Mouse (Mus musculus) intestine, embryonic 15.5 days (tissue): Measurements from ENCODE around the gene Pkmyt1. TPM values are rescaled to one million over a fixed set of nuclear protein-coding genes. Genes with fewer than 3 reads are reported as not detected.
"Not testable (repeated sequence)": the region's sequence is repeated elsewhere in the genome, so short reads cannot be mapped to it uniquely, and the experiment has no call there.

Source experiments
- ATAC-seq: fragments of 200-750 bp; cut with Nextera tagmentation; 2 replicates; pipeline ENCODE4 v1.8.0; 2017; ENCODE audit warnings: moderate TSS enrichment, moderate library complexity
- H3K27ac ChIP-seq: fragments of 300-500 bp; sonication (generic); 2 replicates; pipeline ENCODE4 v1.5.1; 2015; ENCODE audit warnings: mild to moderate bottlenecking, inconsistent platforms
- H3K27me3 ChIP-seq: fragments of 300-500 bp; sonication (generic); replicated peaks from 2 replicates; pipeline ENCODE4 v1.6.1; 2015; ENCODE audit warnings: inconsistent platforms
- H3K36me3 ChIP-seq: fragments of 300-500 bp; sonication (generic); 2 replicates; pipeline ENCODE4 v1.6.1; 2015; ENCODE audit warnings: inconsistent platforms
- H3K4me1 ChIP-seq: fragments of 300-500 bp; sonication (generic); replicated peaks from 2 replicates; pipeline ENCODE4 v1.6.1; 2015; ENCODE audit warnings: inconsistent platforms
- H3K4me2 ChIP-seq: fragments of 300-500 bp; sonication (generic); replicated peaks from 2 replicates; pipeline ENCODE4 v1.6.1; 2015; ENCODE audit warnings: mild to moderate bottlenecking, inconsistent platforms
- H3K4me3 ChIP-seq: fragments of 300-500 bp; sonication (generic); replicated peaks from 2 replicates; pipeline ENCODE4 v1.5.1; 2015; ENCODE audit warnings: inconsistent platforms
- H3K9ac ChIP-seq: fragments of 300-500 bp; sonication (generic); 2 replicates; pipeline ENCODE4 v1.6.1; 2015; ENCODE audit warnings: inconsistent platforms
- H3K9me3 ChIP-seq: fragments of 300-500 bp; sonication (generic); 2 replicates; pipeline ENCODE4 v1.6.1; 2016; ENCODE audit warnings: inconsistent platforms
- WGBS: fragments of 180-500 bp; shearing (Covaris S2); methylation state at CpG from one replicate; pipeline ENCODE4 v1.1.7; 2015; 5-methylcytosine and 5-hydroxymethylcytosine counted together
- polyA plus RNA-seq: library from polyadenylated mRNA; unstranded; fragments of >200 nt; fragmentation: Nextera tagmentation; extraction: Ambion mirVana; gene quantifications from 2 replicates; pipeline ENCODE4 v1.2.1, GENCODE M21; 2015

The Pkmyt1 gene
- polyA plus RNA-seq, 1 experiment from 2014 or later: 42.3 TPM

DNA sequence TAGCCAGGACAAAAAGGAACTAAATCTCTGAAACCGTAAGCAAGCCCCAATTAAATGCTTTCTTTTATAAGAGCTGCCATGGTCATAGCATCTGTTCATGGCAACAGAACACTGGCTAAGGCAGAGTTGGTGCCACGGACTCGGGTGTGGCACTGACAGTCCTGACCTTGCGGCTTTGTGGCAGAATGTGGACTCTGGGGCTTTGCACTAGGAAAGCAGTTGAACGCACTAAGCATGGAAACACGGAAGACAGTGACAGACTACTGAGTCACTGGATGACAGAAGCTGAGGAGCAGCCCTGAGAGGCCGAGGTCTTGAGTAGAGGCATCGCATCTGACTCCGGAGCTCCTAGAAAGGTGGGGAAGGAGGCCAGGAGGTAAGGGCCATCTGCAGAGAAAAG is 31.4 kb downstream of the Pkmyt1 start:
- Histone ChIP-seq H3K9me3 (no peaks in the 10 kb centered on the region), H3K4me3 (no peak overlapping the region), H3K9ac (no peak overlapping the region), H3K36me3 (peaks cover 42% of the 10 kb centered on the region), H3K4me1 (no peaks in the 10 kb centered on the region), H3K27me3 (no peaks in the 10 kb centered on the region), H3K4me2 (no peak overlapping the region), H3K27ac (no peak overlapping the region)
- no peak for ATAC-seq
- WGBS: 92% methylated on average over 9 of the region's 9 CpGs

DNA sequence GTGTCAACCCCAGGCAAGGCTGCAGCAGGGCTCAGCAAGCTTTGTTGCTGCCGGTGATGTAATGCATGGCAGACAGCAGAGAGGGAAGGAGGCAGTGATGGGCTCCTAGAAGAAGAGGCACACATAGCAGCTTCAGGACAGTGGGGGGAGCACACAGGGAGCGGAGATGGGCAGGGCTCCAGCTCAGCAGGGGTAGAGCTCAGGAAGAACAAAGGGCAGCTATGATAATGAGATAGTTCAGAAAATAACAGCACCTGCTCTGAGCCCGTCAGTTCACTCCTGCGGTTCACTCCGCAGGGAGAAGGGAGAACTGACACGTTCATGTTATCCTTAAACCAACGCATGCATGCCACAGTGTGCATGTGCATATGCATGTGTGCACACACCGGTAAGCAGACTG is 32.7 kb downstream of the Pkmyt1 start:
- H3K4me3 ChIP-seq: no peak overlapping the region
- H3K27ac ChIP-seq: no peak overlapping the region
- 0 out of 2 replicates have a peak, but pooled peaks cover 4% of the 10 kb centered on the region for H3K4me1 ChIP-seq
- H3K4me2 ChIP-seq: no peak overlapping the region
- no peak overlapping the region for H3K9ac ChIP-seq
- ATAC-seq: no peak
- no peaks in the 10 kb centered on the region for H3K27me3 ChIP-seq
- H3K36me3 ChIP-seq: peaks cover 32% of the 10 kb centered on the region
- no peaks in the 10 kb centered on the region for H3K9me3 ChIP-seq
- 89% methylated on average over 8 of the region's 8 CpGs for WGBS

DNA sequence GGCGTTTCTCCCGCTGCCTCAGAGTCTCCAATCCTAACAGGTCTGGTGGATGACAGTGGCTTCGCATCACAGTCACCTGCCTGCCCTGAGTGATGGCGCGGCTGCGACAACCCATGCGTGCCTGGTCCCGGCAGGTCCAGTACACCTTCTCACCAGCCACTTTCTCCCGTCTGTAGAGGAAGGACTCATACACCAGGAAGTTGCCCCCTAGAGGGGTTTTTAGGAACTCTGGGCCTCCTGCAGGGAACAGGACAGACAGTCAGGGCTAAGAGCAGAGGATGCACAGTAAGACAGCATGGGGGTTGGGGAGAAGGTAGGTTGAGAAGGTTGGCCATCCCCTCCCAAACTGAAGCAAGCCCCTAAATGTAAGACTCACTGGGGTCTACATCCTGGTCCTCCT is 34.1 kb downstream of the Pkmyt1 start:
- ATAC-seq: no peak
- Histone ChIP-seq H3K9me3 (no peaks in the 10 kb centered on the region), H3K4me2 (no peak overlapping the region), H3K9ac (no peak overlapping the region), H3K27me3 (no peaks in the 10 kb centered on the region), H3K4me1 (0 out of 2 replicates have a peak, but pooled peaks cover 4% of the 10 kb centered on the region), H3K4me3 (no peak overlapping the region), H3K36me3 (peaks cover 32% of the 10 kb centered on the region), H3K27ac (no peak overlapping the region)
- WGBS: 92% methylated on average over 9 of the region's 9 CpGs

DNA sequence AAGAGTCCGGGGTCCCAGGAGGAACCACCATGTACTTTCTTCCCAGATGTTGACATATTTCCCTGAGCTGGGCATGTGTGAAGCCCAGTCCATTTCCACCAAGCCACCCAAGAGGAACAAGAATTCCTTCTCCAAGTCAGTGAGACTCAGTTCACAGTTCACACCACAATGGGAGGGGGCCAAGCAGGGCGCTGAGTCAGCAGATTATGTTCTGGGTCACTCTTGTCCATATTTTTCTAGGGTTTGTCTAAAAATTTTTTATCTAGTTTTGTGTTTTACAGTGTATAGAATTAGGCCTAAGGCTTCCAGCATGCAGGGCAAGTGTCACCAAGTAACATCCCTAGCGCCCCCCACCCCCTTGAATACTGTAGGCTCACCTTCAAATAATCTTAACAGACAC is 35.0 kb downstream of the Pkmyt1 start:
- WGBS: 96% methylated on average over 3 of the region's 3 CpGs
- peaks cover 24% of the 10 kb centered on the region for H3K36me3 ChIP-seq
- H3K9ac ChIP-seq: no peak overlapping the region
- no peak overlapping the region for H3K27ac ChIP-seq
- no peaks in the 10 kb centered on the region for H3K27me3 ChIP-seq
- ATAC-seq: no peak
- H3K4me2 ChIP-seq: no peak overlapping the region
- no peak overlapping the region for H3K4me3 ChIP-seq
- no peaks in the 10 kb centered on the region for H3K9me3 ChIP-seq
- 0 out of 2 replicates have a peak, but pooled peaks cover 4% of the 10 kb centered on the region for H3K4me1 ChIP-seq

DNA sequence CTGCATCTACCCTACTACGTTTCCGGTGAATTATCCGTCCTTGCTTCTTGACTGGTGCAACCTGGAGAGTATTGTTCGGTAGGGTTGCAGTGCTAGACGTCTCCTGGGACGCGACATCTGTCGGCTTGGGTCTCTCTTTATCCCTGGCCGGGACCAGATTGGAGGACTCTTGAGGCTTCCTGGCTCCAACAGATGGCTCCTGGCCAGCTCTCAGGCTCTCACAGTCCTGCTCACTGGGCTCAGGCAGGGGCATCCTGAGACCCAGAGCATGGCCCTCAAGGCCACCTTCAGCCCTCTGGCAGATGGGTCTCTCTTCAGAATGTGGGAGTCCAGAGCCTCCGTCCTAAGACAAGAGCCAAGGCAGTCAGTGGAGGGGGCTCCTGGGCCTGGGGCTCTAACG is 36.8 kb downstream of the Pkmyt1 start:
- H3K4me3 ChIP-seq: no peak overlapping the region
- no peak for ATAC-seq

DNA sequence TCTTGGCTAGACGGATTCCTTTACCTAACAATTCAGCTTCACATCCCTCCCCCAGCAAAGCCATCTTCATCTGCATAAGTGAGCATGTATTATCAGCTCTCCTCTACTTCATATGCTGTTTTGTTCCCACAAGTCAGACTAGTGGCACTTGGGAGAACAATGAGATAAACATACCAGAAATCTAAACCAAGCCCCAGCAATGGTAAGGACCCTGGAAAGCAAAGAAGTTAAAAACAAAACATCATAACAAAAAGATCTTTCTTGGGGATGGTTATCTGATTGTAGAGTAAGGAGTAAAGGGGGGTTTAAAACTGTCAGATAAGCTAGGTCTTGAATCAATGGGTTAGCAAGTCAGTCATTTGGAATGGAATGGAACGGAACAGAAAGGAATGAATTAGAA is 44.4 kb downstream of the Pkmyt1 start:
- Histone ChIP-seq H3K4me1 (0 out of 2 replicates have a peak, but pooled peaks cover 3% of the 10 kb centered on the region), H3K27me3 (no peaks in the 10 kb centered on the region), H3K4me2 (peak overlapping the region; percentile 77), H3K9ac (peak overlapping the region; percentile 94; the same call in 1 of the 2 replicates), H3K4me3 (peak overlapping the region; percentile 91), H3K27ac (no peak overlapping the region), H3K36me3 (no peaks in the 10 kb centered on the region), H3K9me3 (no peaks in the 10 kb centered on the region)
- WGBS: 35% methylated on average over 2 of the region's 2 CpGs
- ATAC-seq: no peak

More for the DNA sequence above, 36.8 kb downstream of the Pkmyt1 start:
- Histone ChIP-seq H3K4me1 (0 out of 2 replicates have a peak, but pooled peaks cover 4% of the 10 kb centered on the region), H3K36me3 (peaks cover 17% of the 10 kb centered on the region), H3K9ac (no peak overlapping the region), H3K27ac (no peak overlapping the region), H3K4me2 (no peak overlapping the region), H3K9me3 (no peaks in the 10 kb centered on the region), H3K27me3 (no peaks in the 10 kb centered on the region)
- 94% methylated on average over 11 of the region's 11 CpGs for WGBS

DNA sequence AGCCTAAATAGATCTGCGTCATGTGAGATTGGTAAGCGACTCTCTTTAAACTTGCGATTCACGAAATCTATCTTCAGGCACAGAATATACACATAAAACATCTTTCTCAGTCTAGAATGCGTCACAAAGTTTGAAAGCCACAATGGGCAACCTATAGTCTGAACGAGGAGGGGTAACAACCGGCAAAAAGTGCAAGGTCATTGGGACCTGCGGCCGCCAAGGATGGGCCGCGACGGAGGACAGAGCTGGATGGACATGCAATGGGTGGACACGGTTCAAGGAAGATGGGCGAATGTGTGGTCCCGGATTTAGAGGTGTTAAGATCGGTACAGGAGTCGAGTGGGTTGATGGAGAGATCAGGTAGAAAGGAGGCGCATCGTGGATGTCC is 44.8 kb downstream of the Pkmyt1 start:
- peak overlapping the region; percentile 94 for H3K9ac ChIP-seq
- H3K9me3 ChIP-seq: no peaks in the 10 kb centered on the region
- WGBS: under 1% methylated on average over 19 of the region's 19 CpGs
- H3K4me3 ChIP-seq: peak overlapping the region; percentile 91
- H3K36me3 ChIP-seq: no peaks in the 10 kb centered on the region
- peak overlapping the region; percentile 77 for H3K4me2 ChIP-seq
- peak overlapping the region; percentile 59 for H3K27ac ChIP-seq
- H3K4me1 ChIP-seq: 0 out of 2 replicates have a peak, but pooled peaks cover 3% of the 10 kb centered on the region
- H3K27me3 ChIP-seq: no peaks in the 10 kb centered on the region
- no peak for ATAC-seq

DNA sequence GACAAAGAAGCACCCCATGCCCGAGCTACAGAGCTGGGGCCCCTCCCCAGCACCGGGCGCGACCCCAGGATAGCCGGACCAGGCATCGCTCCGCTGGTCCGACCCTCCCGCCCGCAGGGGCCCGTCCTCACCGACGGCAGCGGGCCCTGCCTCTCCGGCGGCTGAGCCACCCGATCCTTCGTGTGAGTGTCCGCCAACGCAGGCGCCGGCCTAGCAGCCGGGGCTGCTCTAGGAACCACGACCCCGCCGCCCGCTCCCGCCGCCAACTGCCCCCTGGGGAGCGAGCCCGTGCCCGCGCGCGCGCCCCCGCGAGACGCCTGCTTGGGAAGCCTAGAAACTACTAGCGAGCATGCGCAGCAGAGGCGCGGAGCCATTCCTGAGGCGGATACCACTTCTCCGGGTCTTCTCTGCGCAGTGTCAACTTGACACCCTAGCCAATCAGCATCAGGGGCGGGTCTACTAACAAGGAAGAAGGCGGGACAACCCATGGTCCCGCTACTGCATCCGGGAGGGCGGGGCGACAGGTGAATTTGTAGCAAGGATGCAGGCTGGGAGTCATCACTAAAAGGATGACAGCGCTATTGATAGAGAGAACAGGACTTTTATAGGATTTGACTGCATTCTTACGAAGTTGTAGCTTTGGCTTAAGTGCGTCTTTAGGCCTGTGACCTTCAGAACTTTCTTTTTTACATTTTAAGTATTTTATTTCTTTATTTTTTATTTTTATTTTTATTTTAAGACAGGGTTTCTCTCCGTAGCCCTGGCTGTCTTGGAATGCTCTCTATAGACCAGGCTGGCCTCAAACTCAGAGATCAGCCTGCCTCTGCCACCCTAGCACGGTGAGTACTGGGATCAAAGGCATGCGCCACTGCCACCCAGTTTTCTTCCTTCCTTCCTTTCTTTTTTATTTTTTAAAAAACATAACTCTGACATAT is 45.4 kb downstream of the Pkmyt1 start, which contains the start of gene Flywch1:
TSS of gene Flywch1 (minus strand) at position 319 of the 935 bp plus-strand sequence.
- Histone ChIP-seq H3K36me3 (no peaks in the 10 kb centered on the region), H3K4me3 (peak within 1 kb of the TSS; percentile 91), H3K4me1 (0 out of 2 replicates have a peak, but pooled peaks cover 3% of the 10 kb centered on the region), H3K27me3 (no peaks in the 10 kb centered on the region), H3K9ac (peak within 1 kb of the TSS; percentile 94), H3K9me3 (no peaks in the 10 kb centered on the region), H3K4me2 (peak within 1 kb of the TSS; percentile 77), H3K27ac (peak within 1 kb of the TSS; percentile 59)
- ATAC-seq: peak; percentile 98
- 3% methylated on average over 55 of the region's 58 CpGs for WGBS

DNA sequence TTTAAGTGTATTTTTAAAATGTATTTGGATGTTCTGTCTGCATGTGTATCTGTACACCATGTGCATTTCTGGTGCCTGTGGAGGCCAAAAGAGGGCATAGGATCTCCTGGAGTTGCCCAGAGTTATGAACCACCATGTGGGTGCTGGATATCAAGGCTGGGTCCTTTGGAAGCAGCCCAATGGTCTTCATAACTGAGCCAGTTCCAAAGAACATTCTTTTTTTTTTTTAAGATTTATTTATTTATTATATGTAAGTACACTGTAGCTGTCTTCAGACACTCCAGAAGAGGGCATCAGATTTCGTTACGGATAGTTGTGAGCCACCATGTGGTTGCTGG is 46.1 kb downstream of the Pkmyt1 start:
- not testable (repeated sequence) for H3K36me3 ChIP-seq, ATAC-seq, H3K27me3 ChIP-seq, H3K4me2 ChIP-seq, H3K9me3 ChIP-seq, H3K27ac ChIP-seq, H3K4me3 ChIP-seq, H3K4me1 ChIP-seq, H3K9ac ChIP-seq
- WGBS: 80% methylated on average over 2 of the region's 2 CpGs

DNA sequence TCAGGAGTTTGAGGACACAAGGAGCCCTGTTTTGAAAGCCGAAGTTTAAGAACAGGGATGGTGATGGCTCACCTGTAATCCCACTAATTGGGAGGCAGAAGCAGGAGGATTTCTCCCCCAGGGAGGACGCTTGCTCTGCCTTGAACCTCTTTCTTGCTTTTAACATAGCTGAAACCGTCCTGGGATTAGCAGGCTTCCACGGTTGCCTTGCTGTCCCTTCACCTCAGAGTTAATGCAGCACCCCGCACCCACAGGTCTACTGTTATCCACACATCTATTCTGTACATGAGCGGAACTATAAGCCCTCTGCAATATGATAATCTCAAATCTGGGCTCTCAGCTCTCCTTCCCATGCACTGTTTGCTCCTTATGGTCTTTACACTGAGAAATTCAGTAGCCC is 47.5 kb downstream of the Pkmyt1 start:
- no peaks in the 10 kb centered on the region for H3K36me3 ChIP-seq
- no peak overlapping the region for H3K27ac ChIP-seq
- H3K4me1 ChIP-seq: 0 out of 2 replicates have a peak, but pooled peaks cover 3% of the 10 kb centered on the region
- no peak for ATAC-seq
- H3K27me3 ChIP-seq: no peaks in the 10 kb centered on the region
- H3K9ac ChIP-seq: no peak overlapping the region
- H3K4me3 ChIP-seq: no peak overlapping the region
- H3K4me2 ChIP-seq: no peak overlapping the region
- H3K9me3 ChIP-seq: no peaks in the 10 kb centered on the region
- 69% methylated on average over 6 of the region's 6 CpGs for WGBS

DNA sequence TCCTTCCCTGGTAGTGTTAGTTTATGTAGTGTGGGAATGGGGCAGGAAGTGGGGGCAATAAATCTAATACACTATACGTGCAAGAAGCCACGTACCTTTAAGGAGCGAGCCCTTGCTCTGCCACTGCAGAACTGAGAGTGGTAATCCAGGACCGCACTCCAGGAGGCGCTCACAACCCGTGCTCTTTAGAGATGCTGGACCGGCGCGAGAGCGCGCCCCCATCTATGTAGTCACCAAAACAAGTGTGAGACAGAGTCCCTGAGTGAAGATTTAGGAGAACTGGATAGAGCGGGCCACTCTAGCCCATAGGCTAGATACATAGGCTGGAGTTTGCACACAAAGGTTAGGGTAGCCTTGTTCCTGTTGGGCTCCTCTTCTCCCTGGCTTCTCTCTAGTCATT is 48.0 kb downstream of the Pkmyt1 start:
- Histone ChIP-seq H3K4me3 (no peak overlapping the region), H3K27me3 (no peaks in the 10 kb centered on the region), H3K9ac (no peak overlapping the region), H3K9me3 (no peaks in the 10 kb centered on the region), H3K36me3 (no peaks in the 10 kb centered on the region), H3K27ac (no peak overlapping the region), H3K4me1 (0 out of 2 replicates have a peak, but pooled peaks cover 3% of the 10 kb centered on the region), H3K4me2 (no peak overlapping the region)
- ATAC-seq: peak; percentile 61
- WGBS: 3% methylated on average over 12 of the region's 12 CpGs

DNA sequence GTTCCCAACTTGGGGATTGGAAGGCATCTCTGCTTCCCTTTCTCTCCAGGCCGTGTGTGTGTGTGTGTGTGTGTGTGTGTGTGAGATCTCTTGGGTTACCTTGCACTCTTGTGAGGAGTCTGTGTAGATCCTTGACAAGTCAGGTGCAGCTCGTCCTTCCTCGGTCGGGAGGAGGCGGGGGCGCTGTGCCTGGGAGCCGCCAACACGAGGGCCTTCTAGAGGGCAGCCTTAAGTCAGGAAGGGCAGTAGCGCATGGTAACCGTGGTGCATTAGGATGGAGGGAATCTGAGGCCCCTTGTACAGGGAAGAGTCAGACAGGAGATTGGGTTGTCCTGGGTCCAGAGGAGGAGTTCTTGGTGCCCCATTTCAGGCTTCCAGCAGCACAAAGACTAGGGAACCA is 50.1 kb downstream of the Pkmyt1 start:
- no peaks in the 10 kb centered on the region for H3K27me3 ChIP-seq
- ATAC-seq: no peak
- no peaks in the 10 kb centered on the region for H3K9me3 ChIP-seq
- no peak overlapping the region for H3K4me3 ChIP-seq
- no peaks in the 10 kb centered on the region for H3K36me3 ChIP-seq
- H3K4me2 ChIP-seq: no peak overlapping the region
- 78% methylated on average over 10 of the region's 10 CpGs for WGBS
- H3K4me1 ChIP-seq: 0 out of 2 replicates have a peak, but pooled peaks cover 3% of the 10 kb centered on the region
- H3K27ac ChIP-seq: no peak overlapping the region
- H3K9ac ChIP-seq: no peak overlapping the region
